Mouse (Mus musculus) heart, embryonic 13.5 days (tissue): ENCODE data around the gene Lrrc36. TPM values are rescaled to one million over a fixed set of nuclear protein-coding genes. Genes with fewer than 3 reads are reported as not detected.

Source experiments
- ATAC-seq: fragments of 200-750 bp; cut with Nextera tagmentation; 2 replicates; pipeline ENCODE4 v1.8.0; 2017; ENCODE audit warnings: moderate TSS enrichment; ENCODE audit not compliant: insufficient number of reproducible peaks, low FRiP score, low TSS enrichment; ENCODE audit errors: extremely low read depth
- H3K27ac ChIP-seq: fragments of 300-500 bp; sonication (generic); replicated peaks from 2 replicates; pipeline ENCODE4 v1.5.1; 2015; ENCODE audit warnings: moderate library complexity, mild to moderate bottlenecking, inconsistent platforms
- H3K27me3 ChIP-seq: fragments of 300-500 bp; sonication (generic); replicated peaks from 2 replicates; pipeline ENCODE4 v1.6.1; 2015; ENCODE audit warnings: mild to moderate bottlenecking, inconsistent platforms
- H3K36me3 ChIP-seq: fragments of 300-500 bp; sonication (generic); 2 replicates; pipeline ENCODE4 v1.6.1; 2015; ENCODE audit warnings: mild to moderate bottlenecking, inconsistent platforms
- H3K4me1 ChIP-seq: fragments of 300-500 bp; sonication (generic); 2 replicates; pipeline ENCODE4 v1.6.1; 2015; ENCODE audit warnings: inconsistent platforms
- H3K4me2 ChIP-seq: fragments of 300-500 bp; sonication (generic); 2 replicates; pipeline ENCODE4 v1.6.1; 2015; ENCODE audit warnings: inconsistent platforms, mild to moderate bottlenecking, moderate library complexity
- H3K4me3 ChIP-seq: fragments of 300-500 bp; sonication (generic); 2 replicates; pipeline ENCODE4 v1.5.1; 2015; ENCODE audit warnings: moderate library complexity, mild to moderate bottlenecking, inconsistent platforms
- H3K9ac ChIP-seq: fragments of 300-500 bp; sonication (generic); 2 replicates; pipeline ENCODE4 v1.6.1; 2015; ENCODE audit warnings: inconsistent platforms, mild to moderate bottlenecking, moderate library complexity
- H3K9me3 ChIP-seq: fragments of 300-500 bp; sonication (generic); 2 replicates; pipeline ENCODE4 v1.6.1; 2016; ENCODE audit warnings: inconsistent platforms
- WGBS: fragments of 180-500 bp; shearing (Covaris S2); methylation state at CpG from one replicate; pipeline ENCODE4 v1.1.7; 2015; ENCODE audit warnings: mixed read lengths; 5-methylcytosine and 5-hydroxymethylcytosine counted together
- polyA plus RNA-seq: library from polyadenylated mRNA; unstranded; fragments of >200 nt; fragmentation: Nextera tagmentation; extraction: Ambion mirVana; gene quantifications from 2 replicates; pipeline ENCODE4 v1.2.1, GENCODE M21; 2015

The Lrrc36 gene
- polyA plus RNA-seq, 1 experiment from 2014 or later = 0.08 TPM

DNA sequence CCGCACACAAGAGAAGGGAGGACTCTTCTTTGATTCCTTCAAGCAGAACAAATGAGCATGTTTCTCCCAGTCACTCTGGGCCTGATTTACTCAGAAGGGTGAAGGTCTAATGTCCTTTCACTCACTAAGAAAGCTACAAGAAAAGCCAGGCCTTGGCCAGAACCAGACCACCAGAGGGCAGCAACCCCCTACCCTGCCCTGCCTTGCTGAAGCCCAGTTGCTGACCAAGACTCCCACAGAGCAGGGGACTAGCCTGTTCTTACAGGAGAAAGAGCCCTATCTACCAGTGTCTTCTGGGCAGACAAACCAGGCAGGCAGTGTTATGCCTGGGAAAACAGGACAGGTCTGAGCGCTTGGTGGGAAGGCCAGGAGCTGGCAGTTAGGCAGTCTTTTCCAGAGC lies 71.0 kb downstream of the Lrrc36 start:
- H3K27ac ChIP-seq = no peak overlapping the region
- ATAC-seq = no peak
- peaks cover 16% of the 10 kb centered on the region for H3K36me3 ChIP-seq
- H3K4me1 ChIP-seq = peaks cover 18% of the 10 kb centered on the region
- 30% methylated on average over 2 of the region's 2 CpGs for WGBS
- H3K4me3 ChIP-seq = no peak overlapping the region
- H3K9ac ChIP-seq = no peak overlapping the region
- no peaks in the 10 kb centered on the region for H3K9me3 ChIP-seq
- no peak overlapping the region for H3K4me2 ChIP-seq
- H3K27me3 ChIP-seq = no peaks in the 10 kb centered on the region

DNA sequence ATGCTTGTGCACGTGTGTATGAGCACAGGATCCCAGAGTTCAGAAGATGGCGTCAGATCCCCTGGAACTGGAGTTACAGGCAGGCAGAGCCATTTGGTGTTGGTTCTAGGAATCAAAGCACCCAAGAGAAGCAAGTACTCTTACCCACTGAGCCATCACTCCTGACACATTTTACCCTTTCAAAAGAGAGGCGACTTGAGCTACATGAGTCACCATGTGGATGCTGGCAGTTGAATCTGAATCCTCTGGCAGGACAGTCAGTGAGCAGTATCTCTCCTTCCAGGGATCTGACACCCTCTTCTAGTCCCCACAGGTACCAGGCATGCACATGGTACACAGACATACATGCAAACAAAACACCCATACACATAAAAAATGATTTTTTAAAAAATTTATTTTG lies 74.7 kb downstream of the Lrrc36 start:
- H3K4me3 ChIP-seq = no peak overlapping the region
- no peak overlapping the region for H3K9ac ChIP-seq
- 64% methylated on average over 3 of the region's 3 CpGs for WGBS
- H3K27ac ChIP-seq = no peak overlapping the region
- no peaks in the 10 kb centered on the region for H3K27me3 ChIP-seq
- H3K4me2 ChIP-seq = no peak overlapping the region
- H3K9me3 ChIP-seq = no peaks in the 10 kb centered on the region
- ATAC-seq = no peak
- peaks cover 11% of the 10 kb centered on the region for H3K4me1 ChIP-seq
- H3K36me3 ChIP-seq = peaks cover 7% of the 10 kb centered on the region

DNA sequence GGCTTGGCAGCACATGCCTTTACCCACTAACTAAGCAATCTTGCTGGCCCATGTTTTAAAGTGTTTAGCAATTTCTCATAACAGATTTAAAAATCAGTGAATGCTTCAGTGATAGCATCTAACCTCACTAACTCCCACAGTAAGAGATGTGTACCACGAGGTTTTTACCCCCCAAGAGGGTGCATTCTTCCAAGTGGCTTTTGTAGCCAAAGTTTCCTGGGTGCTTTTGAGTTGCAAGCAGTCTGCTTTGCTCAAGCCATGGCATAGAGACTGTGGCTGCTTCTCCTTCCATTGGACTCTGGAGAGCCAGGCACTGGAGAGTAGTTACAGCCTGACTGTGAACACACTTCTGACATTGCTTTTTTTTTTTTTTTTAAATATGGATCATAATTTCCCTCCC lies 75.9 kb downstream of the Lrrc36 start:
- no peak overlapping the region for H3K4me3 ChIP-seq
- H3K4me1 ChIP-seq = peaks cover 11% of the 10 kb centered on the region
- no peak overlapping the region for H3K4me2 ChIP-seq
- H3K9ac ChIP-seq = no peak overlapping the region
- H3K27me3 ChIP-seq = no peaks in the 10 kb centered on the region
- no peak overlapping the region for H3K27ac ChIP-seq
- H3K9me3 ChIP-seq = no peaks in the 10 kb centered on the region
- 51% methylated on average over 1 of the region's 1 CpGs for WGBS
- H3K36me3 ChIP-seq = peaks cover 7% of the 10 kb centered on the region
- no peak for ATAC-seq

DNA sequence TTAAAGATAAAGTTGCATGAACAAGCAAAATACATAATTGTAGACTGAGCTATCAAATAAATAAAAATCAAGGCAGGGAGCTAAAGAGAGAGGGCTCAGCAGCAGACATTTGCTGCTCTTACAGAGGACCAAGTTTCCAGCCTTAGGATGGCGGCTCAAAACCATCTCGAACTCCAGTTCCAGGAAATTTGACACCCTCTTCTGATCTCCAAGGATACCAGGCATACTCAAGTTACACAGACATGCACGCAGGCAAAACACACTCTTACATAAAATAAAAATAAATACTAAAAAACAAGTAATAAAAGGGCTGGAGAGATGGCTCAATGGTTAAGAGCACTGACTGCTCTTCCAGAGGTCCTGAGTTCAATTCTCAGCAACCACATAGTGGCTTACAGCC lies 80.1 kb downstream of the Lrrc36 start:
- 42% methylated on average over 3 of the region's 3 CpGs for WGBS
- no peaks in the 10 kb centered on the region for H3K9me3 ChIP-seq
- H3K36me3 ChIP-seq = no peaks in the 10 kb centered on the region
- H3K27me3 ChIP-seq = no peaks in the 10 kb centered on the region
- no peak overlapping the region for H3K4me3 ChIP-seq
- H3K4me2 ChIP-seq = no peak overlapping the region
- ATAC-seq = no peak
- H3K4me1 ChIP-seq = peaks cover 34% of the 10 kb centered on the region
- H3K9ac ChIP-seq = no peak overlapping the region
- no peak overlapping the region for H3K27ac ChIP-seq

DNA sequence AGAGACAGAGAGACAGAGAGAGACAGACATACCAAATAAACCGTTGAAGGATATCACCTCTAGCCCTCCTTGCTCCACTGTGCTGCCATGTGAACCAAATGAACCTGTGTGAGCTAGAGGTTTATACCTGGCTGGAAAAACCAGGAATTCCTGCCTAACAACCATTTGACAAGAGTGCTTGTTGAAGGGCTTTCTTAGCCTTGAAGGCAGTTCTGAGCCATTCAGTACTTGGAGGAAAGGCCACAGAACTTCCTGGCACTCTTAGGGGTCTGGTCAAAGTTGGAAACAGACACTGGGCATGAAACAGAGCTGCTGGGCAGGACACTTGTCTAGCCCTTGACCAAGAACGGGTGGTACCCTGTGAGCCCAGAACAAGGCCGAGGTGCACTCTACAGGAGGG lies 81.2 kb downstream of the Lrrc36 start:
- Histone ChIP-seq H3K9ac (no peak overlapping the region), H3K4me1 (peaks cover 34% of the 10 kb centered on the region), H3K27me3 (no peaks in the 10 kb centered on the region), H3K27ac (peak overlapping the region; percentile 6; the same call in 1 of the 2 replicates), H3K9me3 (no peaks in the 10 kb centered on the region), H3K4me3 (no peak overlapping the region), H3K4me2 (no peak overlapping the region), H3K36me3 (no peaks in the 10 kb centered on the region)
- WGBS = 73% methylated on average over 3 of the region's 3 CpGs
- no peak for ATAC-seq

DNA sequence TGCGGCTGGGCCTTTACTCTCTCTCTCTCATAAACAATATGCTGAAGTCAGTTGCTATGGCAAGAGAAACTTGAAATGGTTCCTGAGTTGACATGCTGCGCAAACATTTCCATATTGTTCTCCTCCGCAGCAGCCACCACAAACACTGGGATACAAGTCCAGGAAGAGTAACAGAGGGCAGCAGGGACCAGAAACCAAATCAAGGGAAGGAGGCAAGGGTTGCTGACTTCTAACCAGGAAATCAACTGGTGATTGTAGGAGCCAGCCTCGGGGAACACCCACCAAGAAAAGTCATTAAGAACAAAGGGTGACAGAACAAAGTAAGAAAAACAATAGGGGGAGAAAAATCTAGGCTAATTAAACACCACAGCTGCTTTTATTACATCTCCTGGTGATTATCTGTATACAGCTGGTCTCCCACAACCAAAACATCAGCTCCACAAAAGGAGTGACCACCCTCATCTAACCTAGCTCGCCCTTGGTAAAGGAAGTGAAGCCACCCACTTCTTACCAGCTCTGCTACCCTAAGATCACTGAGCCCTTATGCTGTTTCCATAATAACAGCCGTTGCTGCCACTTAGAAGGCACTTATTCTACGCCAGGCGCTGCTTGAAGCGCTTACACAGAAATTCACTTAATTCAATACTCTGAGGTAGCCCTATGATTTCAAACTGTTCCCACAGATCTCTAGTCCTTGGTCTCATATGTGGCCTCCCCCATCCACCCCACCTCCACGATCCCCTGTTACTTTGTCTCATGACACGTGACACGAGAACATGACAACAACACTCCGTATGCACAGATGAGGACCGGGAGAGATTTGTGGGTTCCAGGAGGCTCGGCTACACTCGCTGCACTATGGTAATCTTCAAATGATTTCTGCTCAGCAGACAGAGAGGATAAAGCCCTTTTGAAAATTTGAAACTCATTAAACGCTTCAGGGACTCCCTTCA lies 82.3 kb downstream of the Lrrc36 start:
- Histone ChIP-seq H3K4me3 (peak overlapping the region; percentile 89), H3K27ac (peak overlapping the region; percentile 72), H3K4me1 (peaks cover 32% of the 10 kb centered on the region), H3K4me2 (peak overlapping the region; percentile 80), H3K9me3 (no peaks in the 10 kb centered on the region), H3K27me3 (no peaks in the 10 kb centered on the region), H3K36me3 (no peaks in the 10 kb centered on the region), H3K9ac (peak overlapping the region; percentile 92)
- WGBS = 52% methylated on average over 17 of the region's 17 CpGs
- no peak for ATAC-seq

DNA sequence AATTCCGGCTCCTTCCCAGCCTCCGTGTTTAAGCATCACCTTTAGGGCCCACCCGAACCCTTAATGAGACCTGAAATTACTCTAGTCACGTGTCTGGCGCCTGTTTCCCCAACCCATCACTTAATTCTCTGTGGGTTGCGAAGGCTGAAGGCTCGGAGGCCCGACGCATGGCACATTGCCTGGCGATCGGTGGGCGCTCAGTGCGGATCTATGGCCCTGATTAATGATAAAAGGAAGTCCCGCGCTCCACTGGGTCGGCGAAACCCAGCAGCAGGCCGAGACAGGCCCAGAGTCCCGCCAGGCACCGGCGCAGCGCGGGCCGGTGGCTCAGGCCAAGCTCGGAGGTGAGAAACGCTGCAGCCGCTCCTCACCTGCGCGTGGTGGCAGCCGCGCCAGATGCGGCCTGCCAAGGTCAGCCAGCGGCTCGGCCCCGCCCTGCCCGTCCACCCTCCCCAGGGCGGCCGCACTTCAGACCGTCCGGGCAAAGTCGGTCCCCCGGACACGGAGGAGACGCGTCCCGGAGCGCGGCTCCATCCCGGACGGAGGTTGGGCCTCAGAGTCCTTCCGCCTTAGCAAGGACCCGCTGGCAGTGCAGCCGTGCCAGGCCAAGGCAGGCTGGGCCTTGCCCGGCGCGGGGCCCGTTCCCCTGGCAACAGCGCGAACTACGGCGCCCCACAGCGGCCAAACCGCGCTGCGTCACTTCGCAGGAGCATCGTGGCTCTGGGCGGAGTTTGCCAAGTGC lies 83.2 kb downstream of the Lrrc36 start, which contains the start of gene Zdhhc1:
Gene Zdhhc1 (minus strand): TSS at position 464 of the 742 bp plus-strand sequence.
- H3K9ac ChIP-seq = peak within 1 kb of the TSS; percentile 92
- H3K4me2 ChIP-seq = peak within 1 kb of the TSS; percentile 80
- no peaks in the 10 kb centered on the region for H3K36me3 ChIP-seq
- H3K4me1 ChIP-seq = peaks cover 26% of the 10 kb centered on the region
- H3K4me3 ChIP-seq = peak within 1 kb of the TSS; percentile 89
- WGBS = under 1% methylated on average over 66 of the region's 68 CpGs
- peak; percentile 73; the same call in 1 of the 2 replicates for ATAC-seq
- H3K9me3 ChIP-seq = no peaks in the 10 kb centered on the region
- H3K27ac ChIP-seq = peak within 1 kb of the TSS; percentile 72
- H3K27me3 ChIP-seq = no peaks in the 10 kb centered on the region

DNA sequence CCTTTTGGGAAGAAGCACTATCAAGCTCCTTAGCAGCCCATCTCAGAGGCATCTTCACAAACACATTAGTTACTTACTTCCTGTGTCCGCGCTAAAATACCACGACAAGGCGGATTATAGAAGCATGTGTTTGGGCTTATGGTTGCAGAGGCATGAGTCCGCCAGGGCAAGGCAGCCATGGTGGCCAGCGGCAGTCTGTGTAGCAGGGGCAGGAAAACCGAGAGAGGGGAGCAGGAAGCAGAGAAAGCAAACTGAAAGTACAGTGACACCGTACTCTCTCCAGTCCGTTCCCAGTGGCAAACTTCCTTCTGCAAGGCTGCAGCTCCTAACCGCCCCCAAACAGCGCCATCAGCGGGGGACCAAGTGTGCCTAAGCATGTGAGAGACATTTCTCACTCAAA lies 86.4 kb downstream of the Lrrc36 start:
- Histone ChIP-seq H3K9me3 (no peaks in the 10 kb centered on the region), H3K4me1 (peaks cover 19% of the 10 kb centered on the region), H3K4me2 (0 out of 2 replicates have a peak overlapping the region, but pooled peaks have one; percentile 1), H3K4me3 (no peak overlapping the region), H3K36me3 (no peaks in the 10 kb centered on the region), H3K9ac (no peak overlapping the region), H3K27ac (no peak overlapping the region), H3K27me3 (no peaks in the 10 kb centered on the region)
- 54% methylated on average over 12 of the region's 12 CpGs for WGBS
- ATAC-seq = no peak

DNA sequence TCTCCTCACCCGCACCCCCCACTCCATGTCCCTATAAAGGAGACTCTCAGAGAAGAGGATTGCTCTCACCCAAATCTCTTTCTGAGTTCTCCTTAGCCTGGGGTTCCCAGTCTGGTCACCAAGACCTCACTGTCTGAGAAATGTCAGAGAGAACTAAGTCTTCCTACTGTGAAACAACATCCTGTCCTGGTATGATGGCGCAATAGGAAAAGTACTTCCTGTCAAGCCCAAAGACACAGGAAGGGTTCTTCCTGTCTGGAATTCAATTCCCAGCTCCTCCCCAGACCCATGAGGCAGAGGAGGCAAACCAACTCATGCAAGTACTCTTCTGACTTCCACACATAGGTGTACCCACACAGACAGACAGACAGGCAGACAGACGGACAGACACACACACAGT lies 91.2 kb downstream of the Lrrc36 start:
- Histone ChIP-seq H3K4me2 (no peak overlapping the region), H3K27ac (peak overlapping the region; percentile 41; the same call in 1 of the 2 replicates), H3K36me3 (no peaks in the 10 kb centered on the region), H3K4me1 (peaks cover 9% of the 10 kb centered on the region), H3K9me3 (no peaks in the 10 kb centered on the region), H3K4me3 (no peak overlapping the region), H3K27me3 (no peaks in the 10 kb centered on the region), H3K9ac (no peak overlapping the region)
- ATAC-seq = no peak
- 78% methylated on average over 3 of the region's 3 CpGs for WGBS

DNA sequence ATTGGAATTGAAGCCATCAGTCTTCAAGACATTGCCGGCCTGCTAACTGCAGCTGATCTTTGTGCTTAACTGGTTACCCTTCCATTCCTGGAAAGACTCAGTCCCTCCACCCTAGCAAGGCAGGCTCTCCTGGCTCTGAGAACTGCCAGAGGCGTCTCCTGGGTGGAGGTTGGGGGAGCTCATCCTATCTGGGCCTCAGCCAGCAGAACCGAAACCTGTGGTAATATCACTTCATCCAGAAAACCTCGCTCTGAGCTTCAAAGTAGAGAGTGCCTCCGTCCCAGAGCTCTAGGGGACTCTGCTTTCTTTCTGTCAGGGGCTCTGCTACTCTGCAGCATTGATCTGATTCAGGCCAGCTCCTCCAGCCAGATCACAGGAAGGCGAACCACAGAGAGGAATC lies 93.6 kb downstream of the Lrrc36 start:
- Histone ChIP-seq H3K27ac (no peak overlapping the region), H3K9me3 (no peaks in the 10 kb centered on the region), H3K4me3 (no peak overlapping the region), H3K4me1 (peaks cover 9% of the 10 kb centered on the region), H3K9ac (no peak overlapping the region), H3K36me3 (no peaks in the 10 kb centered on the region), H3K4me2 (no peak overlapping the region), H3K27me3 (no peaks in the 10 kb centered on the region)
- ATAC-seq = no peak
- WGBS = 54% methylated on average over 6 of the region's 6 CpGs

DNA sequence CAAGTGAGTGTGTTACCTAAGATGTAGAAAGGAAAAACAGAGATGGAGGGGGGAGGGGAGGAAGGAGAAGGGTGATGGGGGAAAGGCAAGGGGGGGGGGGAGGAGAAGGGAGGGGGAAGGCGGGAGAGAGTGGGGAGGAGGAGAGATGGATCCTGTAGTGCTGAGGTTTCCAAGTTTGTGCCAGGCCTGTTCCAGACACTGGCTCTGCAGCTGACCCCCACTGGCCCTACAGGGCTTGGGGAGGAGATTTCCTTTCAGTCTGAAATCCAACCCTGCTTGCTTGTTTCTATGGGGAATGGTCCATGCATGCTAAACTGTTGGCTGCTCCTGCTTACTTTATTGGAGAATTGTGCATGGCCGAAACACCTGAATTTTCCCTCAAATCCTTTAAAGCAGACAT lies 95.4 kb downstream of the Lrrc36 start:
- H3K27ac ChIP-seq = no peak overlapping the region
- H3K27me3 ChIP-seq = no peaks in the 10 kb centered on the region
- H3K36me3 ChIP-seq = no peaks in the 10 kb centered on the region
- H3K9ac ChIP-seq = no peak overlapping the region
- H3K9me3 ChIP-seq = no peaks in the 10 kb centered on the region
- H3K4me2 ChIP-seq = no peak overlapping the region
- 83% methylated on average over 1 of the region's 2 CpGs for WGBS
- no peak for ATAC-seq
- H3K4me1 ChIP-seq = peaks cover 9% of the 10 kb centered on the region
- no peak overlapping the region for H3K4me3 ChIP-seq
